Mouse (Mus musculus) naive thymus-derived CD4-positive, alpha-beta T cell, adult 5 months (primary cell): ENCODE results near the gene Gm13723. TPM values are rescaled to one million over a fixed set of nuclear protein-coding genes. Genes with fewer than 3 reads are reported as not detected.

Experiments used
- polyA plus RNA-seq: library from polyadenylated mRNA; unstranded; fragments of 100-300 nt; shearing (Covaris generic); gene quantifications from one replicate; pipeline ENCODE4 v1.2.1, GENCODE M21; 2017

The Gm13723 gene
- not detected for polyA plus RNA-seq

GRCm38 (mm10) chr2:86874702-86875101 is at the start of gene Gm13723:
Gene Gm13723 (minus strand): TSS chr2:86874802.

DNA sequence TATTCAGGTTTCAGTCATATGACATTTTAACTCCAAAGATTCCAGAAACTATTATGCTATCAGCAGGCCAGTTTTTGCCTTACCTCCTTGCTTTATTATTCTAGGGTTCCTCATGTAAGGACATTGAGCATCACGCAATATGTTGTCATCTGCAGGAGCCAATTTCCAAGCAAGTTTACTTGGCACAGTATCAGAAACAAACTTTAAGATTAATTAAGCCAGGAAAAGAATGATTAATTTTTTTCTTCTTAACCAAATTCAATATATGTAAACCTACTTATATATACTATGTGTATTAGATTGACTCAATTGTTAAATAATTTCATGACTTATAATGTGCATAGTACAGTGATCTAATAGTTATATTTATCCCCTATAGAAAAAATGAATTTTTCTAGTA is 17.5 kb upstream of the Gm13723 start, which contains the start of gene Olfr1097:
Olfr1097 (minus strand) TSS at position 101 of the 400 bp plus-strand sequence.

DNA sequence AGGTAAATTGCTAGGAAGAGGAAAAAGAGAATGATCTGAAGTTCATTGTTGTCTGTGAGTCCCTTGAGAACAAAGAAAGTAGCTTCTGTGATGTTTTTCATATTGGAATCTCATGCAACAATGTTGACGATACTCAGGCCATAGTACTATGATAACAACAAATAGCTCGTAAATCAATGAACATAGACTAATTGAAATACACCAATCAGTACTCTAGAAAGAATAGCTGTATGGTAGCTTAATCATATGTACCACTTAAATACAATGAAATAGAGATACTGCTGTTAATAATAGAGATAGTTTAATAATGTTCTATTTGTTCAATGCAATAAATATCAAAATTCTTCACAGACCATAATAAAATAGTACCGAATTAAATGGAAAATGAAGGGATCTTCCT is 23.0 kb downstream of the Gm13723 start, which contains the start of gene Olfr1095:
Olfr1095 (minus strand) TSS at position 101 of the 400 bp plus-strand sequence.

GRCm38 (mm10) chr2:86824363-86824762 is 50.2 kb downstream of the Gm13723 start, which contains the start of gene Olfr1094:
Gene Olfr1094 (plus strand): TSS chr2:86824663.

Other genes starting within 250 kb of the Gm13723 start
- gene Olfr1084, start 235.1 kb downstream of the Gm13723 start, polyA plus RNA-seq, result not detected
- gene Olfr1085, start 212.8 kb downstream of the Gm13723 start, polyA plus RNA-seq, result not detected
- 0.37 TPM for gene Olfr1086, start 194.7 kb downstream of the Gm13723 start, polyA plus RNA-seq
- gene Olfr1087, start 176.4 kb downstream of the Gm13723 start, polyA plus RNA-seq, result not detected
- gene Olfr1089, start 141.1 kb downstream of the Gm13723 start, polyA plus RNA-seq, result not detected
- not detected for gene Olfr1090, start 115.8 kb downstream of the Gm13723 start, polyA plus RNA-seq
- not detected for gene Olfr1093, start 92.3 kb downstream of the Gm13723 start, polyA plus RNA-seq
- not detected for gene Olfr141, start 64.8 kb downstream of the Gm13723 start, polyA plus RNA-seq
- not detected for gene Olfr1094, start 50.1 kb downstream of the Gm13723 start, polyA plus RNA-seq
- gene Olfr1095, start 23.1 kb downstream of the Gm13723 start, polyA plus RNA-seq, result not detected
- gene Olfr1097, start 17.4 kb upstream of the Gm13723 start, polyA plus RNA-seq, result not detected
- not detected for gene Olfr1098, start 49.7 kb upstream of the Gm13723 start, polyA plus RNA-seq
- not detected for gene Olfr1099, start 85.9 kb upstream of the Gm13723 start, polyA plus RNA-seq
- not detected for gene Olfr1100, start 105.2 kb upstream of the Gm13723 start, polyA plus RNA-seq
- not detected for gene Olfr1101, start 116.4 kb upstream of the Gm13723 start, polyA plus RNA-seq
- gene Olfr1102, start 123.6 kb upstream of the Gm13723 start, polyA plus RNA-seq, result not detected
- not detected for gene Olfr1104, start 152.3 kb upstream of the Gm13723 start, polyA plus RNA-seq
- gene Olfr1105, start 161.7 kb upstream of the Gm13723 start, polyA plus RNA-seq, result 0.14 TPM
- gene Olfr1106, start 177.5 kb upstream of the Gm13723 start, polyA plus RNA-seq, result not detected
- not detected for gene Olfr1107, start 201.0 kb upstream of the Gm13723 start, polyA plus RNA-seq
- 0.19 TPM for gene Olfr1109, start 221.2 kb upstream of the Gm13723 start, polyA plus RNA-seq
- not detected for gene Olfr259, start 239.8 kb upstream of the Gm13723 start, polyA plus RNA-seq